Mouse (Mus musculus) layer of hippocampus, adult 8-10 months (tissue): ENCODE measurements around the gene 2900026A02Rik. TPM values are rescaled to one million over a fixed set of nuclear protein-coding genes. Genes with fewer than 3 reads are reported as not detected.
A peak's percentile ranks its signal among the peaks of the same experiment; 100 is the strongest.

ENCODE experiments used
- DNase-seq, 2 experiments: peaks; one replicate each; pipeline ENCODE4 v3.0.0; 2022; ENCODE audit warnings: low spot score in 2 of 2
- total RNA-seq, 4 experiments: library from RNA; stranded (reverse); gene quantifications; 2 replicates each; pipeline ENCODE4 v1.2.4; 2022

2900026A02Rik gene
- total RNA-seq, 4 experiments from 2014 or later: 56.0 to 66.0 (median 61.1) TPM

DNA sequence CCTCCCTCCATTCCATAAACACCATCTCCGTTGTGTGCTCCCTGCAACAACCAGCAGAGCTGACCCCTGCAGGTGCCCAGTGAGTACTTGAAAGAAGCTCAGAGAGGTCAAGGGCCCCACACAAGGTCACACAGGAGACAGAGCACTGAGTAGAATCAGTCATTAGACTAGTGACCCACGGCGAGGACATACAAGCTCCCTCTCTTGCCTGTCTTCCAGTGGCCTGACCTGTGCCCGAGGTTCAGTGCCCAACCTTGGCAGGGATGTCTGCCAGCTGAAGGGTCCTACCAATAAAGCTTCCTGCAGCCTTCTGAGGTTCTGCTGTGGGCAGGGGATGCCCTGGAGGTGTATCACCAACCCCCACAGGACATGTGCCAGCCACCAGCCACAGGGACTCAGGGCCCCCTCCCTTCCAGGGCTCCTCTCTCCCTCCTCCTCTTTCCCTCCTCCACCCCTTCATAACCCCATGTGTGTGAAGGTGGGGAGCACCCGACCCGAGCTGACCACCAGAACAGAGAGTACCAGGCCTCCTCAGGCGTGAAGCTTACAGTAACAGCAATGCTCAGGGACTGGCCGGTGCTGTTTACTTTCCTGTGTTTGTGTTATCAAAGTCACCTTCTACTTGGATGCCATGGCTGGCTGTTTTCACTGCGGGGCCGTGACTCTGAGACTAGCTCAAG is 8.7 kb downstream of the 2900026A02Rik start:
- DNase-seq: no peak

DNA sequence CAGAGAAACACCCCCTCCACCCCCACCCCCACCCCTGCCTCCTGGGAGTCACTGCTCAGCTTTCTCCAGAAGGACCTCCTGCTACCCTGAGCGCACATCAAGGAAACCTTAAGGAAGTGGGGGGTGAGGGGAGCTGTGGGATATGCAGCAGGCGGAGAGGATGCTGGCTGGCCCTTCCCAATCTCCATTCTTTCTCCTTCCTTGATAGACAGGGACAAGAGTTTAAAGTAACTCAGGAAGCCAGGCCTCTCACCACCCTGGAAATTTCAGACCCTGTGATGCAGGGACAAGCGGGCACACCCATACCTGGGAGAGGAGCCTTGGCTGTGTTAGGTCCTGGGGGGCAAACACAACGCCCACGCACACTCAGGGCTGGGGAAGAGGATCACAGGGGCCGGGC is 10.7 kb downstream of the 2900026A02Rik start:
- DNase-seq: no peak

DNA sequence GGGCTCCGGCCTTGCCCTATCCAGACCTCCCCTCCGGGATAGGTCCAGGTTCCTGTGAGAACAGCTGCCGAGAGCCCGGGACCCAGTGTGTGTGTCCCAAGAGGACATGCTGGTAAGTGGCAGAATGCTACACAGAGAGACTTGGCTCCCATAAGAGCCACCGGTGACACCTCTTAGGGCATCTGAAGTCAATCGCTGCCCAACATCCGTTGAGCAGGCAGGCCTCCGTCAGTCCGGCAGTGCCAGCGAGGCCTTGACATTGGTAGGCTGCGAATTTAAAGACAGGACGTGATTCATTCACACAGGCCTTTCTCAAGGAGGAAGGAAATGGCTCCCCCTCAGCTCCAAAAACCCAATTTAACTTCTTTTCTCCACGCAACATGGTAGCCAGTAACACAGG is 11.1 kb downstream of the 2900026A02Rik start:
- no peak for DNase-seq

DNA sequence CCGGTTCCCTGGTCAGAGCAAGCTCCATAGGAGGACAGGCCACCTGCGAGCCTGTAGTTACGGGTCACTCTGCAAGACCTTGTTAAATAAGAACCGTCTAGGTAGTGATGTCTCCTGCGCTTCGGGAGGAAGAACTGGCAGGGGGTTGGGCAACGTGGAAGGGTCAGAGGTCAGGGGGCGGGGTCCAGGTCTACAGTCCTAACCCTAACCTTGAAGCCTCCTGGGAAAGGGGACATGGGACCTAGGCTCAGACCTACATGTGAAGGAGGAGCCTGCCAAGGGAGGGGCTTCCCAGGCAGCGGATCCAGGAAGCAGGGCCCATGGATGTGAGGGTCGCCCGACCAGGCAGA is 11.7 kb downstream of the 2900026A02Rik start:
- DNase-seq: no peak

DNA sequence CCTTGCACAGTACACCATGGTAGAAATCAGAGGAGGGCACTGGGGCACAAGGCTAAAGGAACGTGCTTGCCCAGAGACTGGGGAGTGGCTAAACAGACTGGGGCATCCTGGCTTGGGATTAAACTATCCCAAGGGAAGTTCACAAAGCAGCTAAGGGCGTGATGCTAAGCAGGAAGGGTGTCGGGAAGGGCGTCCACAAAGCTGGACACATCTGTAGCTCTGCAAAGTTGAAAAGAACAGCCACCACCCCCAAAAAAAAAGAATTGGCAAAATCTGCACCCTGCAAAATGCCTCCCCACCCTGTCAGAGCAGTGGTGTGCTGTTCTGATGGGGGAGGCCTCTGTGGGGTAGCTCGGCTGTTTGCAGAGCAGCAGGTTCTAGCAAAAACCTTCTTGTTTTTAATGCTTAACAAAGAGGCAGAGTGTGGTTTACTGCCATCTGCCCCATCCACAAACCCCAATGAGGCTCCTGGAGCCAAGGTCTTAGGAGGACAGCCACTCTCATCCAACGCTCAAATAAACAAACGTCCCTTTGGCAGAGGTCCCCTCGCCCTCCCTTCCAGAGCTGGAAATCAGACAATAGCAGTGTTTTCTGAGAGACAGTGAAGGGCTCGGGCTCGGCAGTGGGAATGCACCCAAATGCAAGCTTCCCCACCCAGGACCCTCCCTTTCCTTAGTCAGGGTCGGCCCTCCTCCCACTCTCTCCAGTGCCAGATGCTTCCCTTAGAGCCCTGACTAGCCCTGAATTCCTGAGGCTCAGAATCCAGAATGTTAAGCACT is 12.2 kb downstream of the 2900026A02Rik start:
- peak; percentile 60 to 72 for DNase-seq

DNA sequence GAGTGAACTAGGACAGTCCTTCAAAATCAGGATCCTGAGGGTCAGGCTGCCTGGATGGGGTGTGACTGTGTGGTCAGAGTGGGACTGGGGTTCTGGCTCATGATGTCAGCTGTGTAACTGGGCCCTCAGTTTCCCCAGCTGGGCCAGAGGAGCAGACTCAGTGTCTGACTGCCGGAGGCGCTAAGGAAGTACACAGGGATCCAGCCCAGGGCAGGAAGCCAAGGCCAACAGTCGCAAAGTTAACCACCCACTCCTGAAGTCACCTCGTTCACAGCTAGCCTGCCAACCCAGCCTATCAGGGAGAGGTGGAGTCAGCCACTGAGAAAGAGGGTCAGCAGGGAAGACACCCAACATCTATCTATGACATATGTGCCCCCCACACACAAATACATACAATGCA is 13.0 kb downstream of the 2900026A02Rik start:
- no peak for DNase-seq

DNA sequence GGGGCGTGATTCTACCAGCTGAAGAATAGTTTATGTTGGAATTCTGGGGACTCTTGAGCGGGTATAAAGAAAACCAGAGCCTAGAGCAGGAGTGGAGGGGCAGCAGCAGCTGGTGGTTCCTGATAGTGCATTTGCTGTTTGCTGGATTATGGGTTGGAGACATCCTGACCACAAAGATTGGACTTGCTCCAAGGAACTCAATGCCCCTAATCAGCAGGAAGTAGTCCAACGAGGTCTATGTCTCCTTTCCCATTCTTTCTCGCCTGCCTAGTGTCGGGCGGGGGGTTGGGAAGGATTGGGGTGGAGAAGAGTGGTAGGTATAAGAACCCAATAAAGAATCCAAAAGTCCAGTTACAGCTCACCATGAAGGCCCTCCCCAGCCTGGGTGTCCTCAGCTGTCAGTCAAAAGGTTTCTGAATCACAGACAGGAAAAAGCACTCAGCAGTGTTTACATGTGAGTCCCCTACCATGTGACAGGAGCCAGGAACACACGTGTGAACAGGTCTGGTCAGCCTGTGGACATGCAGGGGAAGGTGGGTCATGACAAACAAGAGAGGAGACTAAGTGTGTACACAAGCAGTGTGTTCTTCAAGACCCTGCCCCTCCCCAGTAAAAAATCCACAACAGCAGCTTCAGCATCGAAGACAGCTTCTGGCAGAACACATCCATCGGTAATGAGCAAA is 14.2 kb downstream of the 2900026A02Rik start:
- no peak for DNase-seq

DNA sequence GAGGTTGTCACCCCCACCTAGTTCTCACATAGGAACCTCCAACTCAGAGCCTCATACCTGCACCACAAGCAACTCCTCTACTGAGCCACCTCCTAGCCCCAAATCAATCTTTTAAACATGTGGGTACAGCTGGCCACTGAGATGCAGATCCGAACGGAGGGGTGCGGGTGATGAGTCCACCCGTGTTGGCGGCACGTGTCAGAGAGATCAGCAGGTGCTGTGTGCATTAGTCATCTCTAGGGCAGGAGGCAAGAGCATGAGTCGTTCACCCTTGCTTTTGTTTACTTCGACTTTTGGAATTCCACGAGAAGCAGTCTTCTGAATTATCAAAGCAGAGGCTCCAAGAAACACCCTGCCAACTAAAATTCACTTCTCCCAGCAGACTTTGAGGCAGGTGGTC is 16.8 kb downstream of the 2900026A02Rik start:
- no peak for DNase-seq

DNA sequence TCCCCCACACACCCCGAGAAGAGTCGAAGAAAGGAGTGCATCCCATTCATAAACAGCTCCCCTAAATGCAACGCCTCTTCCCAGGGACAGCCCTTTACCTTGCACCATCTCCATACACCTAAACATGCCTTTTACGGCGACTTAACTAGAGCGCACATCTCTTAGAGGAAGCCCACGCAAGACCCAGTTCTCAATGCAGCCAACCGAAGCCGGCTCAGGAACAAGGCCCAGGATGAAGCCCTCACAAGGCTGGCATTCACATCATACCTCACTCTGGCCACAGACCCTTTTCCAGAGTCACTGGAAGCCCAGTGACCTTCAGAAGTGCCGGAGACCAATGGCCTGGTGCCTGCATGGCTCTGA is 21.3 kb downstream of the 2900026A02Rik start:
- no peak for DNase-seq

DNA sequence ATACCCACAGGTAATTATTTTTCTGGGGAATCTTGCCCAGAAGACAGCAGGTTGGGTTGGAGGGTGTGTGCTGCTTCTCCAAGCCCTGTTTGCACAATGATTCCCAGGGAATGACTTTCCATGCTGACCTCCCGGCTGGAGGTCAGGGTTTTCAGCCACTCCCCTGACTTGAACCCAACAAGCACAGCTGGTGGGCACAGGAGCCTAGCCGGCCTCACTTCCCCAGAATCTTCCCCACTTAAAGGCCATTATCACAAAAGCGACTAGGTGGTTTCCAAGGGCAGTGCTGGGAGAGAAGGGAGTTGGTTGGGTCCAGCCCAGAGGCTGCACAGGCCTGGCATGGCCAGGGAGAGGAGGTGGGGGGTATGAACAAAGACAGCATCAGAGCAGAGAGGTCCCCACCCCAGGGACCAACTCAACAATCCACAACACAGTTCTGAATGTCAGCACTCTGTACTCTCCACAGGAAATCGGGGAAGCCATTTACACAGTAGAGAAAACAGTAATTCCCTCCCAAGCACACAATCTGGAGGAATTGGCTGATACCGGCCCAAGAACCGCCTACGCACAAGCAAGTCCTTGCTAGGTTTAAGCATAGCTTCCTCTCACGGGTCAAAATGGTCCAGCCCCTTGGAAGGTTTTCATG is 21.8 kb downstream of the 2900026A02Rik start:
- DNase-seq: no peak

DNA sequence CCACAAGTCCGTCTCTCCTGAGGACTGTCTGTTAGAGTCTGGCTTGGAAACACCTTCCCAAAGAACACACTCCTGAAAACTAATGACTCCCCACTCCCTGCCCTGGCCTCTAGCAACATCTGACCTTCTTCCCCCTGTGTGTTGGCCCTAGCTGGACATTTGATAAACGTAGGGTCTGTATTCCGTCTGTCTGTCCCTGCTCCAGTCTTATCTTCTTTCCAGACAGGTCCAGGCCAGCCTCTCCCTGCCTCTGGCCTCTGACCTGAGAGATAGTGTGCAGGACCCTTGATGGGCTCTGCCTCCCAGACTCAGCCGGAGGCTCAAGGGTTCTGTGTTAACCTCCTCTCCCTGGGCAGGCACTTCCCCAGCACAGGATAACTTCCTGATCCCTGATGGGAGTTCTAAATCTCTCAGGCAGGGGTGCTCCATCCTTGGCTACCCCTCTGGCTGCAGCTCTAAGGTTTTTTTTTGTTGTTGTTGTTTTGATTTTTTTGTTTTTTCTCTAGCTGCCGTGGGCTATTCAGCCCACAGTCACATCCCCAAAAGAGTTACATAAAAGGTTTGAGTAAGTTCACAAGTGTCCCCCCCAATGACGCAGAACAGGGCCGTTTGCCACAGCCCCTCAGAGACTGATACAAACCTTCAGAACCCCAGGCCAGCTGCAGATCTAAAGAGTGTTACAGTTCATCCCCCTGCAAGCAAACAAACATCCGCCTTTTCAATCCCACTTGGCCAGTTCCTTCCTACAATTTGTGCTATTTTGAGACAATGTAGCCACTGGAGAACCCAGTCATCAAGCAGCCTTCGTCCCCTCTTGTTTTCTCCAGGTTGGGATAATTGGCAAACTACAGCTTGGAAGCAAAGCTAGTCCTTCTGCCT is 23.9 kb downstream of the 2900026A02Rik start:
- DNase-seq: no peak

DNA sequence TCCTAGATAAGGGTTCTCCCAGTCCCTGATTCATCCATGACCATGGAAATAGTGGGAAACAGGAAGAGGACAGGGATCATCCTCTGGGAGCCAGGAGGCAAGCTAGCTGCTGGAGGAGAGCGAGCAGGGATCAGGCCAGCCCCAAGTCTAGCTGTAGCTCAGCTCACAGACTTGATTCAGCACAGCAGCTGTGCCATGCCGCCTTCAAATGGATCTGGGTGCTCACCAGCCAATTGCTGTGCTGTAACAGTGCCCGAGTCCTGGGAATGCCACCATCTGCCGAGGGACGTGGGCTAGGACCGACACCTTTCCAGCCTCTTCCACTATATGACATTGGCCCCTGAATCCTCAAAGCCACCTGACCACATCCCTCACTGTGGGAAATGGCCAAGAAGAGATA is 25.1 kb downstream of the 2900026A02Rik start:
- DNase-seq: peak in 1 of 2 experiments; percentile 65

DNA sequence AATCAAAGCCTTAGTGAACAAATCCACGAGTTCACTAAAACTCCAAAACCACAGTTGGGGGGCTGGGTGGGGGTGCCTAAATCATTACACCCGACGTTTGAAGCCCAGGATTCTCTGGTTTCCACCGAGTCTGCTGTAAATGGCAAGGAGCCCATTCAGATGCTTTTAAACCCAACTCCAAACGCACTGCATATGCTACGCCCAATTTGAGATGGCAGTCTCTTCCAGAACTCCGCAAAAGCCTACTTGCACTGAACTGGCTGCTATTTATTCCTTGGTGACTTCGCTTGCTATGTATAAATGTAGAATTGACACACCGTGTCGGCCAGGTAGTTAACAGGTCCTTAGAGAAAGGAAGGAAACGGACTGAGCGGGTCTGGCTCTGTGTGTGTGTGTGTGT is 25.6 kb downstream of the 2900026A02Rik start:
- no peak for DNase-seq

DNA sequence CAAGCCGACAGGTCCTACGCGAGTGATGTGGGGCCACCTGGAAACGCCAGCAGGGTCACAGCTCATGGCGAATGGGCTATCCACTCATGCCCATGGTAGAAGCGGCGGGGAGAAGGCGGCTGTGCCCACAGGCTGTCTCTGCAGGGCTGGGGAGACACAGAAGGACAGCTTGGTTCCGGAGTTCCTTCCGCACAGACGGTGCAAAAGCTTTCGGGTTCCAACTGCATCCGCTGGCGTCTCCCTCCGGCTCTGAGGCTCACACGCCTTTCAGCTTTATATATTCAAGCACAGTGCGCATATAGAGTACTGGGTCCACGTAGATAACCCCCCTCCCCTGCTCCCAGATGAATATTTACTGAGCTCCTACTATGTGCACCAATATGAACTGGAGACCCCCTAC is 27.3 kb downstream of the 2900026A02Rik start:
- DNase-seq: peak in 1 of 2 experiments; percentile 60

DNA sequence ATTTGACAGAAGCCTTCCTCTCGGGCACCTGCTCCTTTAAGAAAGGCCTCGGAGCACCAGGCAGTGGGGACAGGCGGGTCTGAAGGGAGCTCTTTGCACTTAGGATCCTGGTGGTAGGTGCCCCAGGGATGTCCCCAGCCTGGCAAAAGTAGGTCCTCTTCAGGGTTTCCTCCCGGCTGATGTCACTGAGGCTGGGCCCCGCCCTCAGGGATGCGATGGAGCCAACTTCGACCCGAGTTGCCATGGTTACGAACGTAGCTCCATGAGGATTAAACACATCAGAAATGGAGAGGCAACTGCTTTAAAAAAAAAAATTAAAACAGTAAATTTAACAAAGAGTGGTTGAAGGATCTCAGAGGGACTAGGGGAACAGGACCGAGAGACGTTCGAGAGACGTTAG is 29.1 kb downstream of the 2900026A02Rik start:
- DNase-seq: no peak

DNA sequence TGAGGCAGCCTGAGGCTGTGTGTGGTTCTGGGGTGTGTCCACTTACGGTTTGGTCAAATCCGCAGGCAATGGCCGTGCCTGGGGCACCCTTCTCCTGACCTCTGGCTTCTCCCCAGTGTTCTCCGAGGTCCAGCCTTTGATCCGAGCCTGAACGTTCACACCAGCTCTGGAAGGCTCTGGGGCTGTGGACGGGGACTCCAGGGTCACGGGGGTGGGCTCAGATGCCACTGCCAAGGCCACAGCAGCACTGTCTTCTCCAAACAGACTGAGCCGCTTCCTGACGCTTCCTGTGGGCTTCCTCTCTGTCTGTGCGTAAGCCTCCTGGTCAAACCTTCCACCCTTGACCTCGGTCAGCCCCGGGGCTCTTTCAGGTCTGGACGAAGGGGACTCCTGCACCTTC is 30.5 kb downstream of the 2900026A02Rik start:
- DNase-seq: no peak

DNA sequence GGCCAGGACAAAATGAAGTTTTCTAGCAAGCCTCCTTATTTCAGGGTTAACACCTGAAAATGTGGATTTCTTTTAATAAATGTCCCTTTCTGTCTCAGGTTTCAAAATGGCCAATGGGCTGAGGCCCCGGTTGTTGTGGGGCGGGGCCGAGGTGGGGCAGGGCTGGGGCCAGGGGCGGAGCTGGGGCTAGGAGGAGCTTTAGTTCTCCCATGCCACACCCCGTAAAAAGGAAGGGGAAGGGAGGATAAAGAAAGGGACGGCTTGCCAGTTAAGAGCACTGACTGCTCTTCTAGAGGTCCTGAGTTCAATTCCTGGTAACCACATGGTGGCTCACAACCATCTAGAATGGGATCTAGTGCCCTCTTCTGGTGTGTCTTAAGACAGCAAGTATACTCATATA is 39.6 kb downstream of the 2900026A02Rik start:
- no peak for DNase-seq

DNA sequence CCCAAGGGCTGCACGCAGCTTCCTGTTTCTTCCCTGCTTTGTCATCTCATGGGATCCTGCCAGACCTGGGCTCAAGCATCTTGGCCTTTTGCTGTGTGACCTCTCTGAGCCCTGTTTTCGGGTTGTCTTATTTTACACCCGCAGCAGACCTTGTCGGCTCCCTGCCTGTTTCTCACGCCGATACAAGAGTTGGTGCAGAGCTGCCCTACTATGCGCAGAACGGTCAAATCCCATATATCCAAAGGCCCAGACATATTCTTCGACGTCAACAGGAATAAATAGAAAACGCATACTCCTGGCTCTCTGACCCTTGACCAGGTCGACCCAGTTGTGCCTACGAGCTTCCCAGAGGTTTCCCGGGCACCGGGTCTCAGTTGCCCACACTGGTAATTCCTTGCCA is 40.3 kb downstream of the 2900026A02Rik start:
- no peak for DNase-seq

DNA sequence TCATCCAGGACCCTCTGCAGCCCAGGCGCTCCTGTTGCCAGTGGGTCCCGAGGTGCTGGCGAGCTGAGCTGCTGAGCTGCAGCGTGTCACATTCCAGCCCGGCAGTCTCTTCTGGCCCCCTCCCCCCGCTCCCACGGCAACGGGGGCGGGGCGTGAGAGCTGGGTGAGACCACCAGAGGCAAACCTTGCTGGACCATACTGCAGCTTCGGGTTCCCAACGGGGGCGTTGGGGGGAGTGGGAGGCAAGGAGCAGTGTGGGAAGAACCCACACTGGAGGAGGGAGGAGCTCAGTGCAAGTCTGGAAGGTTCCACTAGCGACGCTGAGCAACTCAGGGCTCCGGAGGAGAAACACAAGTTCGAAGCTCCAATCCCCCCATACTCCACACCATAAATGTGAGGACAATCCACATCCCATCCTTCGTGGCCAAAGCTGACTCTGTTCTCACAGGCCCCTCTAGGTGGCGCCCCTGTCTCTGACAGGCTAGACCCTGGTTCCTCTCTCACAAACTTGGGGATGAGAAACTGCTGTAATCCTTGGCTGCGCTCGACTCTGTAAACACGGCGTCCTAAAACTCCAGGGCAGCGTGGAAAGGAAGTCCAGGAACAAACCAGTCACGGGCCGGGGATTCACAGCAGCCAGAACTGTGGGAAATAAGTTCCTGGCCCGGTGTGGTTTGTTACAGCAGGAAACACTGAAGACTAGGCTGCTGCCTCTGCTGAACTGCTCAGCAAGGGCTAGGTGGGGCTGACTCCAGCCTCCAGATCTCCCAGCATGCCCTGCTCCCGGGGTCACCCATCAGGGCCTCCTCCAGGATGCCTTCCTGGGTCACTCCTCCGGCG is 41.0 kb downstream of the 2900026A02Rik start:
- peak; percentile 83 to 88 for DNase-seq

DNA sequence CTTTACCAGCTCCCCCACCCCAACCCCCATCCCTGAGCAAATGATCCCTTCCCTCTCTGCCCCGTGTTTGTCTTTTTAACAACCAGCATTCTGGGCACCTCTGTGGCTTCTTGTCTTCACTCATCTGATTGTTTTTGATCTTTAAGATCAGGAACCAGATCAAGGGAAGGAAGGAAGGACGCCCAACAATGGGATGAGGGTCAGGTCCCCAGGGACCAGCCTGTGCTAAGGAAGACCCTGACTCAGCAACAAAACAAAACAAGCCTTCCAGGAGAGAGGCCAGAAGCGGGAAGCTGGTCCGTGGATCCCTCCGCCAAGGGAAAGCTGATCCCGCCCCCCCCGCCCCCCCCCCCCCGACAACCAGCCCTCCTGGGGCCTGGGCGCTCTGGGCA is 41.6 kb downstream of the 2900026A02Rik start:
- no peak for DNase-seq
